Mouse (Mus musculus) Patski (cell line): ENCODE results near the gene Abca1. TPM values are rescaled to one million over a fixed set of nuclear protein-coding genes. Genes with fewer than 3 reads are reported as not detected.

Experiments used
- ATAC-seq: fragments of 100-300 bp; one replicate; pipeline ENCODE4 v1.8.0; 2021
- CTCF ChIA-PET: fragments of 350-600 bp; sonication (Branson Sonifier 250); formaldehyde crosslinking; loops from one replicate; lab custom pipeline; 2022; ENCODE audit warnings: inconsistent platforms; lab: Charles Lee
- POLR2A ChIA-PET: fragments of 350-600 bp; sonication (Branson Sonifier 250); formaldehyde crosslinking; loops from one replicate; lab custom pipeline; 2022; ENCODE audit warnings: antibody characterized with exemption, inconsistent platforms; lab: Charles Lee
- DNase-seq: peaks from one replicate; pipeline ENCODE4 v3.0.0-alpha.2; 2011; ENCODE audit warnings: low read depth, low spot score
- H3K27me3 ChIP-seq: fragments of 371-371 bp; one replicate; pipeline ENCODE4 v1.5.1; 2021
- CTCF ChIP-seq: fragments of 100-300 bp; IDR thresholded peaks from one replicate; pipeline ENCODE4 v1.5.1; 2021
- in situ Hi-C: fragments of 300-500 bp; cut with MboI; formaldehyde crosslinking; loops from 3 replicates; pipeline ENCODE4 v1.11.1; 2018; ENCODE audit warnings: low pct_unique_long_range_greater_than_20kb, mixed read lengths
- polyA plus RNA-seq: library from polyadenylated mRNA; unstranded; gene quantifications from one replicate; pipeline ENCODE4 v1.2.3, GENCODE M21; 2021

Abca1 gene
- polyA plus RNA-seq, 1 experiment from 2014 or later: 78.1 TPM

- ChIA-PET POLR2A (no interaction called here), CTCF (interaction anchor here (1.0 kb wide), 1 partner anchor 9 kb away, joined by 3 read pairs; no protein-coding TSS in a partner anchor)
- no peak for ATAC-seq
- no peak for DNase-seq
- in situ Hi-C loops: no loop called here
- TF ChIP-seq CTCF: no peak
- no peaks in the 10 kb centered on the region for H3K27me3 ChIP-seq
These were observed 34.7 kb downstream of the Abca1 start for GRCm38 (mm10) chr4:53124837-53125490.

DNA sequence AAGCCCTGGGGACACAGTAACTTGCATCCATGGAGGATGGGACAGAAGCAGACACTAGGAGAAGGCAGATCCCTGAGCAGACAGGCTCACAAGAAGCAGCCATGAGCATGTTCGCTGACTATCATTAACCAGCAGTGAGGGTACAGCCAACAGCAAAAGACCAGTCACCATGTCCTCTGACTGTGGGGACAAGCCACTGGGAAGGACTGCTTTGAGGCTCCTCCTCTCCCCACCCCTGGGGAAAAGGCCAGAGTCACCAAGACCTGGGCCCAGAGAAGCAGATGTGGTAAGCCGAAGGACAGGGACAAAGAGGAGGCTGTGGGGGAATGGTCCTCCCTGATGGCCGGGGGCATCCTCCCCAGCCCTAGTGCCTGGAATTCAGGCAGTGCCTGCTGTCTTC, 37.4 kb downstream of the Abca1 start:
- H3K27me3 ChIP-seq: no peaks in the 10 kb centered on the region
- DNase-seq (no peak), ATAC-seq (peak; percentile 37)
- ChIA-PET CTCF (interaction anchor here (0.9 to 1.0 kb wide), 3 partner anchors 13 to 36 kb away, joined by 3 read pairs; no protein-coding TSS in a partner anchor), POLR2A (no interaction called here)
- in situ Hi-C loops: no loop called here
- no peak for TF ChIP-seq CTCF

DNA sequence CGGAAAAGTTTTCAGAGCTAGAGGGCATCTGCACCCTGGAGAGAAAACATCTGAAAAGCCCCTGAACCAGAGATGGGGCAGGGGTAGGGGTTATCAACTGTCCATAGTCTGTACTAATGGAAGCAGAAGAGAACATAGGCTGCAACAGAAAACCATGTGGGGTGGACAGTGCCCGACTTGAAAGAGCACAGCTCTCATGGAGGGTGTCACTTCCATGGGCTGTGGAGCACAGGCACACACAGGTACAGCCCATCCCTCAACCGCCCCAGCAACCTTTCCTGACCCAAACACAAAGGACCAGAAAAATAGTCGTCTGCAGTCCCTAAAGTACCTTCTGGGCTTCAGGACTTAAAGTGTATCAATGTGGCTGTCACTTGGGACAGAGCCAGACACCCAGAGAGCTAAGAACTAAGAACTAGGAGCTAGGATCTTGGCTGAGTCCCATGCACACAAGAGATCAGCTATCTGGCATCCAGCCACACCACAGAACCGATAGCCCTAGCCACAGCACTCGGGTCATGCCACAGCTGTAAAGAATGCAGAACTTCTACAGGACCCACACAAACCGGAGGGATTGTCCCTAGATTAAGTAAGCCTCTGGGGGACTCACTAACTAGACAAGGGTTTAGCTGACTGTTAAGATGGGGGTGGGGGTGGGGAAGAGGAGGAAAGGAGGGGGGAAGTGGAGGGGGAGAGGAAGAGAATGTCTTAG, 38.0 kb downstream of the Abca1 start:
- TF ChIP-seq CTCF: no peak
- ChIA-PET POLR2A (no interaction called here), CTCF (interaction anchor here (0.9 to 1.0 kb wide), 3 partner anchors 12 to 37 kb away, joined by 3 read pairs; no protein-coding TSS in a partner anchor)
- no peaks in the 10 kb centered on the region for H3K27me3 ChIP-seq
- in situ Hi-C loops: no loop called here
- peak; percentile 83 for ATAC-seq
- peak; percentile 82 for DNase-seq

GRCm38 (mm10) chr4:53121084-53121483, 38.6 kb downstream of the Abca1 start:
- CTCF ChIA-PET: interaction anchor here (1.0 to 1.8 kb wide), 2 partner anchors 10 to 17 kb away, joined by 3 to 4 read pairs; no protein-coding TSS in a partner anchor
- H3K27me3 ChIP-seq: no peaks in the 10 kb centered on the region
- POLR2A ChIA-PET: no interaction called here
- ATAC-seq (no peak), DNase-seq (no peak)
- no peak for TF ChIP-seq CTCF
- in situ Hi-C loops: no loop called here

DNA sequence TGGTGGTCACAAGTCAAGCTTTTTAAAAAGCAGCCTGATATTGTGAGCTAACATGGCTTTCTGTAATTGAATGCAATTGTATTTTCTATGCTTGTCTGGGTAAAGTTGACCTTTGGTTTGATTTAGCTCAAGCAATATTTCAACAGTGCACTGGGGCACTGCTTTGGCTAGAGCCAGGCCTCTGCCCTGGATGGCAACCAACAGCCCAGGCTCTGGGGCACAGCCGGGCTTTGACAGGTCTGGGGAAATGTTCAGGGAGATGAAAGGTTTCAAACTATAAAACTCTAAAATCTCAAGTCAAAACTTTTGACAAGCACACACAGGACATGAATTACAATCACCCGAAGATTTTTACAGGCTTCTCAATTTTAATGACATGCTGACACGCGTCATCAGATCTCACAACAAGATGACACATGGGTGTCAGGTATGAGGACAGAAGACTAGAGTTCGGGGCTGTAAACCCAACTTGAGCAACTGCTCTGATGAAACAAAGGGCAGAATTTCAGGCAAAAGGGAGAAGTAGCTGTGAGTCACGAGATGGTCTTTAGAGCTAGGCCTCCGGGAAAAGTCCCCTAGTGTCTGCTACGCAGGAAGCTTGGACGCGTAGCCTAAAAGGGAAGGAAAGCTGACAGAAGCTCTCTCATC, 39.5 kb downstream of the Abca1 start:
- TF ChIP-seq CTCF: no peak
- in situ Hi-C loops: no loop called here
- DNase-seq (no peak), ATAC-seq (no peak)
- ChIA-PET CTCF (interaction anchor here (1.0 to 1.8 kb wide), 2 partner anchors 9 to 10 kb away, joined by 3 to 4 read pairs; no protein-coding TSS in a partner anchor), POLR2A (no interaction called here)
- no peaks in the 10 kb centered on the region for H3K27me3 ChIP-seq

- in situ Hi-C loops: no loop called here
- ChIA-PET CTCF (interaction anchor here (0.8 to 1.3 kb wide), 2 partner anchors 32 to 37 kb away, joined by 3 read pairs; no protein-coding TSS in a partner anchor), POLR2A (no interaction called here)
- ATAC-seq: no peak
- no peak for TF ChIP-seq CTCF
- H3K27me3 ChIP-seq: no peaks in the 10 kb centered on the region
- no peak for DNase-seq
These were observed 41.1 kb downstream of the Abca1 start for GRCm38 (mm10) chr4:53118643-53119042.

GRCm38 (mm10) chr4:53117610-53118009, 42.1 kb downstream of the Abca1 start:
- CTCF ChIA-PET: interaction anchor here (1.3 kb wide), 1 partner anchor 38 kb away, joined by 3 read pairs; no protein-coding TSS in a partner anchor
- ATAC-seq (no peak), DNase-seq (no peak)
- POLR2A ChIA-PET: no interaction called here
- H3K27me3 ChIP-seq: no peaks in the 10 kb centered on the region
- in situ Hi-C loops: no loop called here
- no peak for TF ChIP-seq CTCF

GRCm38 (mm10) chr4:53117076-53117475, 42.6 kb downstream of the Abca1 start:
- DNase-seq: no peak

GRCm38 (mm10) chr4:53115866-53116265, 43.8 kb downstream of the Abca1 start:
- in situ Hi-C loops: no loop called here
- no peak for TF ChIP-seq CTCF
- ChIA-PET CTCF (no interaction called here), POLR2A (interaction anchor here (0.7 kb wide), 1 partner anchor 242 kb away, joined by 3 read pairs; no protein-coding TSS in a partner anchor)
- H3K27me3 ChIP-seq: no peaks in the 10 kb centered on the region
- no peak for ATAC-seq
- no peak for DNase-seq

More at GRCm38 (mm10) chr4:53117076-53117475, 42.6 kb downstream of the Abca1 start:
- no peak for ATAC-seq
- in situ Hi-C loops: no loop called here
- no peaks in the 10 kb centered on the region for H3K27me3 ChIP-seq
- TF ChIP-seq CTCF: no peak
- POLR2A ChIA-PET: no interaction called here
- CTCF ChIA-PET: no interaction called here

DNA sequence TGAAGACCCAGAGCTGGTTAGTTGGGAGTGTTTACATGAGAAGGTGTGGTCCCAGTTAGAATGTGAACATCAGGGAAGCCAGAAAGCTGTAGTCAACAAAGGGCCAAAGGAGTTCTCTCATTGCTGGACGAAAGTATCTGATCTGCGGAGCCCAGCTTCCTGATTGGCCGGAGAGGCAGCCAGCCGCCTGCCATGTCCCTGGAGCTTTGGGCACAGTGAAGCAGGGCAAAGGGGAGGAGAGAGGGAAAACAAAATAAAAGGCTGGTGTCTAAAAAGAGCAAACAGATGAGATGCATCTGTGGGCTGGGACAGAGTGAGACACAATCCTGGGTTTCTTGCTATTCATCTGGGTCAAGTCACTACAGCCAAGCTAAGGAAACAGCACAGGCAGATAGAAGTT, 44.3 kb downstream of the Abca1 start:
- CTCF ChIA-PET: no interaction called here
- no peaks in the 10 kb centered on the region for H3K27me3 ChIP-seq

More for the DNA sequence above, 44.3 kb downstream of the Abca1 start:
- DNase-seq (no peak), ATAC-seq (no peak)
- in situ Hi-C loops: no loop called here
- no peak for TF ChIP-seq CTCF
- POLR2A ChIA-PET: no interaction called here
